Mouse (Mus musculus) frontal cortex, postnatal 36 days (tissue): ENCODE measurements around the gene Eif3j1.
"Not testable (repeated sequence)": the region's sequence is repeated elsewhere in the genome, so short reads cannot be mapped to it uniquely, and the experiment has no call there.

ENCODE experiments used
- DNase-seq, 2 experiments: peaks; one replicate each; pipeline ENCODE4 v3.0.0; 2022; ENCODE audit warnings: low spot score in 2 of 2

The Eif3j1 gene

DNA sequence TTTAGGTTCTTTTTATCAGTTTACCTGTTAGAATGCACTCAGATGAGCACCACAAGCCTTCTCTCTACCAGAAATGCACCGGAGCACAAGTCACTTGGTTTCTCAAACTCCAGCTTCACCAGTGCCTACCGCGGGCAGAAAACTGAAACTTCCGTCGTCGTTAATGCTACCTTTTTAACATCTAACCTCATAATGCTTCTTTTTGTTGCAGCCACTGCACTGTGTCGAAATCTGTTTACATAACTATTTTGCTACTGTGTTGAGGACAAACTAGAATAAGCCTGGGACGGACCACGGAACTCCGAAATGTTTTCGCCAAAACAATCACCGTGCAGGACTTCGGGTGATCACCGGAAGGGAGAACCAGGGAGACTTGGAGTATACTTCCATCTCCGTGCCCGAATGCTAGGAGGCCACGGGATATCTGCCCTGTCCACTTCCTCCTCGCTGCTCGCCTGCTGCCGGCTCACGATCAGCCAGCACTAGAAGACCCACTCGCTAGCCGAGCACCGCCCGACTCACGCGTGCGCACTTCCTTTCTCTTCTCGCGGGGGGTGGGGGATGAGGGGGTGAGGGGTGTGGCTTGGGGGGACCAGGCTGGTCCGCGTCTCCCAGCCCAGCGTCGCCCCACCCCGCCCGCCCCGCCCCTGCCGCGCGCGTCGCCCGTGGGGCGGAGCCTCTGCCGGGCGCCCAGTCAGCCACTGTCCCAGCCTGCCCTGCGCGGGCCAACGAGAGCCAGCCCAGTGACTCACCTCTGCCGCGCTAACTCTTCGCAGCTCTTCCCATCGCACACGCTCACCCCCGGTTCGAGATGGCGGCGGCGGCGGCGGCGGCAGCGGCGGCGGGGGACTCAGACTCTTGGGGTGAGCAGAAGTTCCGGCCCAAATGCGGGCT is at the start of gene Eif3j1:
TSS of gene Eif3j1 (plus strand) at position 685 of the 894 bp plus-strand sequence.
- peak; percentile 85 to 86 for DNase-seq

DNA sequence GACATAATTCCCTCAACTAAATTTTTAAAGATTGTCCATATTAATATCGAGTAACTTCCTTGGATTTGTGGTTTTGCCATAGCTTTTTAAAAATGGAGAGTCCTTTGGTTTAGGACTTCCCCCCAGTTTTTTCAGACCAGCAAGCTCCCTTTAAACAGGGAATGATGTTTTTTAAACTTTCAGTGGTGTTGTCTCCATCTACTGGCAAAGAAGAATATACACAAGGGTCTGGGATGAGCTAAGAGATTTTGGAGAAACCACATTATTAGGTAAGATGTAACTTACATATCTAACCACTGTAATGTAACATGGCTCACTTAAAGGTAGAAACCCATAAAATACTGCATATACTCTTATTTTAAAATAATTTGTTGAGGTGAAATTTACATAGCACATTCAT is 32.6 kb upstream of the Eif3j1 start:
- no peak for DNase-seq

DNA sequence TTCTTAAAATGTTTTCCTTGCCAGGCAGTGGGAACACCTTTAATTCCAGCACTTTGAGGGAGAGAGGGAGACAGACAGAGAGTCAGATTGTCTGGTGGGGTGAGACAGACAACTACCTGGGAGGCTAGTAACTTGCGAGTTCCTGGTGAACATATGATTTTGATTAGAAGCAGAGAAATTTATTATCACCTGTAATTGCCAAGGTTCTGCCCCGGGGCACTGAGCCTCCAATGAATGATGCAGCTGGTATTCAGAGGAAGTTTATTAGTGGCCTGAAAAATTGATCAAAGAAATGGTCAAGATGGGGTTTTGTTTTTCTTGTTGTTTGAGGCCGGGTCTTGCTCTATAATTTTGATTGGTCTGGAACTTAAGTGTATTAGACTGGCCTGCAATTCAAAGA is 19.5 kb upstream of the Eif3j1 start:
- DNase-seq, result no peak

DNA sequence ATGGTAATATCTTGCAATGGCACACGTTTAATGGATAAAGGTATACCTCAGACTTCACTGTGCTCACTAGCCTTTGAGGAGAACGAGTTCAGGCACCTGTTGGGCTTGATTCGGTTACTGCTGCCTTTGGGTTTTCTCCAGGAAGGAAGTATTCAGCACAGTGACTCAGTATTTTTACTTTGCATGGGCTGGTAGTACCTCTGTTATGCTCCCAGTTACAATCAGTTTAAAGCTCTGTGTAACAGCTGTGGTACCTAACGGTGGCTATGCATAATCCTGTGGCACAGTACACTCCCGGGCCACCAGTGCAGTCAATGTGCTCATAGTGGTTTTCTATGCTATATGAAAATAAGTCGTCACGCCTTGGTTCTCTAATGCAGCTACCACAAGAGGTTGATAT is 16.9 kb upstream of the Eif3j1 start:
- no peak for DNase-seq

DNA sequence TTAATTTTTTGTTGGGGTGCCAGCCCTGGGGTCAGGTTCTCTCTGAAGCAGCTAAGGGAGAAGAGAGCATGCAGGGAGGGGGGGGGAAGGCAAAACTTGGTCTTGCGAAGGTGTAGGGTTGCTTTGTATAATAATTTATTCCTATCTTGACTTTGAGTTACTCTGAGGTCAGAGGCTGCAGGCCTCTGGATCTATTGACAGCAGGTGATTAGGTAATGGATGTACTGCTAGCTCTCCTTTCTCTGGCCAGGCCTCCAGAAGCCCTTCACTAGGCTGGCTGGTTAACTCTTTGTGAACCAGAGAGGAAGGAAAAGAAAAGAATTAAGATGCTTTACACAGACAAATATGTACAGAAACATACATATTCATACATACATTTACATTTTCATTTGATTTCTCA is 9.6 kb upstream of the Eif3j1 start:
- DNase-seq, result no peak

DNA sequence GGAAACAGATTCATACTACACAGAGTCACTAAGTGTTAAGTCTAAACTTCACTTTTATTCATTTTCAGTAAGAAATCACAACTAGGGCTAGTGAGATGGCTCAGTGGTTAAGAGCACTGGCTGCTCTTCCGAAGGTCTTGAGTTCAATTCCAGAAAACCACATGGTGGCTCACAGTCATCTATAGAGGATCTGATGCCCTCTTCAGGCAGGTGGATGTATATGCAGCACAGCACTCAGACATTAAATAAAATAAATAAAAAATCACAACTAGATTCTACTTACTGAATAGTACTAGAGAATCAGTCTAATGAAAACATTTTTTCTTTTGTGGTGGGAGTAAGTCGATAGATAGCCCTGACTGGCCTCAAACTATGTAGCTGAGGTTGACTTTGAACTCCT is 6.1 kb upstream of the Eif3j1 start:
- no peak for DNase-seq

DNA sequence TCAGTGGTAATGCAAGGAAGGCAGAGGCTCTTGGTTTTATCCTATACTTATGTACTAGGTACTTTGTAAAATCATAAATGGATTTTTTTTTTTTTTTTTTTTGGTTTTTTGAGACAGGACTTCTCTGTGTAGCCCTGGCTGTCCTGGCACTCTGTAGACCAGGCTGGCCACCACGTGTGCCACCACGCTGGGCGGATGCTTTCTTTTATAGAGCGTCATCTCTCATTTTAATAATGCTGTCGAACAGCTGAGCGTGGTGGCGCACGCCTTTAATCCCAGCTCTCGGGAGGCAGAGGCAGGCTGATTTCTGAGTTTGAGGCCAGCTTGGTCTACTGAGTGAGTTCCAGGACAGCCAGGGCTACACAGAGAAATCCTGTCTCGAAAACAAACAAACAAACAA is 1.3 kb upstream of the Eif3j1 start:
- not testable (repeated sequence) for DNase-seq

DNA sequence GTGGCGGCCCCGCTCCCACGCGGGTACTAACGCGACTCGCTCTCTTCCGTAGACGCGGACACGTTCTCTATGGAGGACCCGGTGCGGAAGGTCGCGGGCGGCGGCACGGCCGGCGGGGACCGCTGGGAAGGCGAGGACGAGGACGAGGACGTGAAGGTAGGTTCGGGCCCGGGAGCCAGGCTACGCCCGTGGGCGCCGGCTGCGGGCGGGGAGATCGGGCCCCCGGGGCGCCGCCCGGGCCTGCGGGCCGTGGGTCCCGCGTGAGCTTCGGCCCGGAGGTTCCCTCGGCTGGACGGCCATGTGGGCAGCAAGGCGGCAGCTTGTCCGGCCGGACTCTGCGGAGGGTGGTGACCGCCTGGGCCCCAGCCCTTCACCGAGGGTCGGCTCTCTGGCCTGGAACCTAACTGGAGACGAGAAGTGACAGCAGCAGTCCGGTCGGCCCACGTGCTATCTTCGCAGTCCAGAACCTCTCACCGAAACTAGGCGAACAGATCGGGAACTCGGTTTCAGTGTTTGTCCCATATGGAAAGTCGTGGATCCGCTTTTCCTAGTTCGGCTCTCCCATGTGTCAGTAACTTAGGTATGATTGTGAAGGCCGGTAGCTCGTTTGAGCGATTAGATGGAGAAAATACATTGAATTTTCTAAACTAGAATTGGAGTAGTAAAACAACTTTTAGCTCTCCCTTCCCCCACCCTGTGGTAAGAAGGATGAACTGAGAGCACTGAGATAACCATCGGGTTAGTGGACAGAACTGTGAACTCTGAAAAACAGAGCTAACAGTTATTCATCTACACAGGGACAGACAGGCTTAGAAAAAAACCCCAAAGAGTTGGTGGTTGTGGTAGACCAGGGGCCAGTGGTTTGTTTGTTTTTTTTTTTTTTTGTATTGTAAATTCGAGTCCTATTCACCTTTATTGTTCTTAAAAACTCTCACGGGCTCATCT is 682 bp downstream of the Eif3j1 start:
- peak; percentile 40 to 42 for DNase-seq

DNA sequence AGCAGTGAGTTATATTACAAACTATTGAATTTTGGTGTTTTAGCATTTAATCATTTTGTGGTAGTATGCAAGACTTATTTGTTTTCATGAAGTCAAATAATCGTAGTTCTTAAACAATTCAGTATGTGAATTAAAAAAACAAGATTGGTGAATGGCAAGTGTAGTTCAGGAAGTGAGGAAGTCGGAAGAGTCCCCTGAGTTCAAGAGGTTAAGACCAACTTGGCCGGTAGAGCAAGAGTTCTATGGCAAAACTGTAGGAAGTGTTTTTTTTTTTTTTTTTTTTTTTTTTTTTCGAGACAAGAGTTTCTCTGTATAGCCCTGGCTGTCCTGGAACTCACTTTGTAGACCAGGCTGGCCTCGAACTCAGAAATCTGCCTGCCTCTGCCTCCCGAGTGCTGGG is 3.6 kb downstream of the Eif3j1 start:
- DNase-seq, result no peak

DNA sequence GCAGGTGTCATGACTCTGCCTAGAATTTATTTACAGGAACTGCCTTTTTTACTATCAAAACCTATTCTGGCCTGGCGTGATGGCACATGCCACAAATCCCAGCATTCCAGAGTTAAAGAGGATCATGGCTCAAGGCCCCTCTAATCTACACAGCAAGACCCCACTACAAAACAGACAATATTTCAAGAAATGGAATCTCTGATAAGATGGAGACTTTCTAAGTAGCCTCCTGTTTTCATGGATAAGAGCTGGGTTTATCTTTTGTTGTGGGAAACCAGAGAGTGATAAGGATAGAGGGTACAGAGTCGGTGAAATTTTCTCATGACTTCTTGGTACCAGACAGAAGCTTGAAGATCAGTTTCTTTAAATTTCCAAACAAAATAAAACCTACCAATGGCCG is 7.7 kb downstream of the Eif3j1 start:
- DNase-seq, result no peak

DNA sequence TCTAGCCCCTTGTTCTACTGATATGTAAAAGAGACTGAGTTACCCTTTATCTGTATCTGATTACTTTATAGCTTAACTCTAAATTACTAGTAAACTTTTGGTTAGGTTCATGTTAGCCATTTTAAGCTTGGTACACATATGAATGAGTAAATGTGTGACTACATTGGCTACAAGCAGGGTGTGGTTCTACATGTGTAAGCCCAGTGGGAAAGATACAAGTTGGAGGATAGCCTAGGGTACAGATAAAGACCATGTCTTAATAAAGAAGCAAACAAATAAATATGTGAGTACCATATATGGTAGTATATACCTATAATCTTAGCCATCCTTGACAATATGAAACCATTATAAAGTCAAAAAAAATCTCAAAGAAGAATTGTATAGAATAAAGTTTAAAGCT is 15.6 kb downstream of the Eif3j1 start:
- DNase-seq, result no peak

DNA sequence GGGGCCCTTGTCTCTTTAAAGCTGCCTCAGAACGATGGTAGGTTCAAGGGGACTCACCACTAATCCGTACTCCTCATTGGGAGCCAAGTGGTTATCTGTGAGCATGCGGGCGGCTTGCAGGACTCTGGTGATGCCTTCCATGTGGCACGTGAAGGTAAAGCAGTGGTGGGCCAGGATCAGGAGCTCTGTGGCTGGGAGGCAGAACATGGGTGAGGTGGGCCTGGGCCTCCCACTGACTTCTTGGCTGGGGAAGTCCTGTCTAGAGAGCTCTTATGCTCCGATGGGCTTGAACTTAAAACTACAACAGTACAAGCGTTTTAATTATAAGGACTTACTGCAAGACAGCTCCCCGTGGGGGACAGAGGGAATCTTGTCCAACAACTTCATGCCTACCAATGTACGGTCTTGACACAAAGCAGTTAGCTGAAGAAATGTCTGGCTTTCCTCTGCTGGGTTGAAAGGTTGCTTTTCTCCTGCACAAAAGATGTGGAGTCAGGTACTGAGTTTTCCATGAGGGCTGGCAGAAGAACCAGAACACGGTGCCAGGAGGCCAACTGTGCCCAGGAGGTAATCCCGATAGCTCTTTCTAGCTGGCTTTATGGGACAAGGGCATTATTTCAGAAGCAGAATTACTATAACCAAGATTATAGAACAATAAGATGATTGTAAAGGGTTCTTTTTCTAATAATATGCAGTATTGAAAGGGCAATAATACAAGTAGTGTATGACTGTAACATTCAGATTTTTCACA is 31.2 kb downstream of the Eif3j1 start:
- no peak for DNase-seq

DNA sequence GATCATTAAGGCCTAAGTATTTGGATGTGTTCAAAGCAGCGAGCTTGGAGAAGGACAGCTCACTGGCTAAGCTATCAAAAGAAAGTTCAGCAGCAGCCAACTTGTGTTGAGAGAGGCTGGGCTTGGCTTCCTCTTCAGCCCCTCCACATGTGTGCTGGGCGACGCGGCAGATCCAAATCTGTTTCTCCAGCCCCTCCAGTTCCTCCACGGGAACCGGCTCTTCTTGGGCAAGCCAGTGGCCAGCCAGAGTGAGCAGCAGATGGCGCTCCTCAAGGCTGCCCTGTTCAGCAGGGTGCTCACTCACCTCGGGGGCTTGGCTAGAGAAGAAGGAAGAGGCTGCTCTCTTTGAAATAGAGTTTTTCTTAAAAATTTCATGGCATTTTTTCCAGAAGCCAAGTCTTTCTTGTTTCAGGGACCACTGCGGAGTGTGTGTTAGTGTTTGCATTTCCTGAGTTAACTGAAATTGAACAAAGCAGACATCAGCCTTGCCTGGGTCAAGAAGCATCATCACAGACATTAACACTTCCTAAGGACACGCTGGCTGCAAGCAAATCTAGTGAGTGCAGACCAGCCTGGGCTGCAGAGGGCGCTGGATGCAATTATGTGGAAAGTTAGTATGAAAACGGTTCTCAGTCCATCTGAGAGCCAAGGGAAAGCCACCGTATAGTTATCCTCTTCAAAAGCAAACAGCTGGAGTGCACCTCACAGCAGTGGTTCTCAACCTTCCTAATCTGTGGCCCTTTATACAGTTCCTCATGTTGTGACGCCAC is 37.0 kb downstream of the Eif3j1 start:
- DNase-seq, result no peak

DNA sequence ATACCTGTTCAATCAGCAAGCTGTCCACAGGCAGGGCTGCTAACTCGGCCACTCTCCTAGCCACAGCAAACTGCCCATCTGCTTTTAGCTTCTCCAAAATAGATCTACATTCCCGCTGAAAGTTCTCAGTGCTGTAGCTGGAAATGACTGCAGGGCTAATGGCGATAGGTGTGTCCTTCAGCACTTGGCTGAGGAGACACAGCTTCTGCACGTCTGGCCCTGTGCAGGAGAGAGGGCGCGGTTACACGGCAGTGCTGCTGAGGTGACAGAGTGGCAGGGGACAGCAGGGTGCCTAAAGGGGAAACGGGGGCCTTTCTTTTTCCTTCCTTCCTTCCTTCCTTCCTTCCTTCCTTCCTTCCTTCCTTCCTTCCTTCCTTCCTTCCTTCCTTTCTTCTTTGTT is 37.9 kb downstream of the Eif3j1 start:
- DNase-seq, result no peak

DNA sequence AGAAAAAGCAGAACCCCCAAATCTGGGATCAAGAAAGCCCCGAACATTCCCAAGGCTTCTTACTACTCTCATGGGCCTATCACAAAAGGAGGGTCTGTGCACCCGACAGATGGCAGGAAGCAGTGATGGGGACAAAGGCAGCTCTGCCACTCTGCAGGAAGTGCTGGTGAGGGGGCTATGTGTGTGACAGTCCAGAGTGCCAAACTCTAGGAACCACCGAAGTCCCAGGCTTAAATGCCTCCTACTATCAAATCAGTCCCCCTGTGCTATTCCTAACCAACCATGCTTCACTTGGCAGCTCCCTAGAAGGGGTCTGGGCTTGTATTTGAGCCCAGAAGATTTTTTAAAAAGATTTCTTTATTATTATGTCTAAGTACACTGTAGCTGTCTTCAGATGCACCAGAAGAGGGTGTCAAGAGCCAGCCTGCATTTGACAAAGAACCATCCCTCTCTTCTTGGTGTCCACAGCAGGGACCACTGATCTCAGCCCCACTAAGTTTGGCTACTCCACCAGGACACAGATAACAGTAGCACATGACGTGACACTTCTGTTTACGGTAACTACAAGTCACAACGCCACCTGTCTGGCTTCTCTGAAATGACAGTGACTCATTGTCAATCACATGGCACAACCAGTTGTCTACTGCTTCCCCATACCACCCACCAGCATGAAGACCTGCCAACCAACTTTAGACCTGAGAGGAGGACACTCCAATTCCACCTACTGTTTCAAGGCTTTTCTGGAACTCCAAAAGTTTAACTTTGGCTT is 41.0 kb downstream of the Eif3j1 start:
- no peak for DNase-seq

DNA sequence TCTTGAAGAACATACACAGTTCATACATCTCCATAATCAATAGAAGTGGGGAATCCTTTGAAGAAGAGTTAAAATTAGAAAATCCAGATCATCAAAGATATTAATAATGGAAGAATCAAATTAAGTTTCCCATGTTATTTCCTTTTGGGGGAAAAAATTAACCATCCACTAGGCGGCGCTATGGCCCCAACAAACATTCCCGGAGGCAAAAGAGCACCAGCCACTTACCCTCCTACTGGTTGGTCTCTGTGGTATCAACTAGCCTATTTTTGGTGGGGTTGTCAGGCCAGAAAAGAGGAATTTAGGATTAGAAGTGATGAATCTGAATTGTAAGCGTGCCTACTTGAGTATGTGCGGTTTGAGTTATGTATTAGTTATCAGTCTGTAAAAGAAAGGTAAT is 41.6 kb downstream of the Eif3j1 start:
- DNase-seq, result peak; percentile 40 to 42

DNA sequence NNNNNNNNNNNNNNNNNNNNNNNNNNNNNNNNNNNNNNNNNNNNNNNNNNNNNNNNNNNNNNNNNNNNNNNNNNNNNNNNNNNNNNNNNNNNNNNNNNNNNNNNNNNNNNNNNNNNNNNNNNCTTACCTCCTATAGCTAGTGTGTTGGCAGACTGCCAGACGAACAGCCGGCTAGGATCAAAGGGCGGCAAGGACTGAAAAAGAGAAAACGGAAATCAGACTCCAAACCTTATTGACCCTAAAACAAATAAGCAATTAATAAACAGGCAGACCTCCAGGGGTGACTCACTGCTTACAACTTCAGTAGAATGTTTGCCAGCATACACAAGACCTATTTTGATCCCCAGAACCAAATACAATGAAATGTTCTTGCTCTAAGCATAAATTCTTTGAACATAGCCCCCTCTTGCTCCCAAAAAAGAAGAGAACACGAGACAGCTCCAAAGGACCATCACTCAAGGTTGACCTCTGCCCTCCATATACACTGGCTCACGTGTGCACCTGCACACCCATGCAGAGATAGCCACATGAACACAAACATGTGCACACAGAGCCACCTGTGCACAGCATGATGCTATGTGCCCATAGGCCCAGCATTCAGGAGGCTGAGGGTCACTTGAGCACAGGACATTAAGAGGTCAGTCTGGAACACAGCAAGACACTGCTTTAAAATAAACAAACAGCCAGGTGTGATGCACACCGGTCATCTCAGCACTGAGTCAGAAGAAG is 53.5 kb downstream of the Eif3j1 start:
- no peak for DNase-seq

DNA sequence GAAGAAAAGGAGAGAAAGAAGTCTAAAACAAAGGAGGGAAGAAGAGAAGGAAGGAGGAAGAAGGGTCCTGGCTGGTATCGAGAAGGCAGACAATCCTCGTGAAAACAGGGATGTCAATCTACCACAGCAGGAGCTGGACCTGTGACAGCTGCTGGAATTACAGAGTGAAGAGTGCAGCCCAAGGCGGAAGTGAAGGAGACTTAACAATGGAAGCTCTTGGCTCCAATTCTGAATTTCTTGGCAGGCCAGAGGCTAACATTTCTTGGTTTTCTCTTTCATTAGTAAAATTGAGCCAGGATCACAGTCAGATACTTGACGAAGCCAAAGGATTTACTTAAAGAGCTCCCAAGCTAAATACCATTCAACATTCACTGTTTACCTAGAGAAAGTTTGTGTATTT is 58.1 kb downstream of the Eif3j1 start:
- DNase-seq, result no peak

DNA sequence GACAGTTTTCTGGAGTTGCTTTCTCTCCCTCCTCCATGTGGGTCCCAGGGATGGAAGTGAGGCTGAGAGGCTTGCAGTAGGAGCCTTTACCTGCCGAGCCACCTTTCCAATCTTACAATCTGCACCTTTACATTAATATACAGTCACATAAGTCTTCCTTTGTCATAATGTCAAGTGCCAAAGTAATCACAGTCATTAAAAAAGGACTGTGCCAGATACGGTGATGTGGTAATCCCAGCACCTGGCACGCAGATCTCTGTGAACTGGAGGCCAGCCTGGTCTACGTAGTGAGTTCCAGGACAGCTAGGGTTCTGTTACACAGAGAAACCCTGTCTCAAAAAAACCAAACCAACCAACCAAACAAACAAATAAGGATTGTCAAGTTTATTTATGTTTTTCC is 65.5 kb downstream of the Eif3j1 start:
- DNase-seq, result no peak

DNA sequence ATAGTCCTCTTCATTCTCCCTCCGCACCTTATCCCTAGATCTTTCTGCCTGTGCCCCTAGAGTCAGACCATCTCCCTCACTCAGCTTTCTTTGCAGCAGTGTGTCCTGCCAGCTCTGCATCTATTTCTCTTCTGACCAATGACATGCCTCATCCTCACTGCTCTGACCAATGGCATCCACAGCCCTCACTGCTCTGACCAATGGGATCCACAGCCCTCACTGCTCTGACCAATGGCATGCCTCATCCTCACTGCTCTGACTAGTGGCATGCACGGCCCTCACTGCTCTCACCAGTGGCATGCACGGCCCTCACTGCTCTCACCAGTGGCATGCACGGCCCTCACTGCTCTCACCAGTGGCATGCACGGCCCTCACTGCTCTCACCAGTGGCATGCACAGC is 69.3 kb downstream of the Eif3j1 start:
- not testable (repeated sequence) for DNase-seq
